Mouse (Mus musculus) heart, embryonic 11.5 days (tissue): Measurements from ENCODE around the gene Shisa7. TPM values are rescaled to one million over a fixed set of nuclear protein-coding genes. Genes with fewer than 3 reads are reported as not detected.
"Not testable (repeated sequence)": the region's sequence is repeated elsewhere in the genome, so short reads cannot be mapped to it uniquely, and the experiment has no call there.

Experiments used
- ATAC-seq: fragments of 200-750 bp; cut with Nextera tagmentation; replicated peaks from 2 replicates; pipeline ENCODE4 v1.8.0; 2017; ENCODE audit warnings: moderate library complexity; ENCODE audit not compliant: insufficient number of reproducible peaks, low FRiP score, low TSS enrichment
- H3K27ac ChIP-seq: fragments of 300-500 bp; sonication (generic); 2 replicates; pipeline ENCODE4 v1.5.1; 2014; ENCODE audit warnings: mild to moderate bottlenecking, low read depth, low read length
- H3K27me3 ChIP-seq: fragments of 300-500 bp; sonication (generic); 2 replicates; pipeline ENCODE4 v1.6.1; 2014; ENCODE audit warnings: mild to moderate bottlenecking, low read length, mixed read lengths; ENCODE audit not compliant: control insufficient read depth, insufficient read depth
- H3K36me3 ChIP-seq: fragments of 300-500 bp; sonication (generic); 2 replicates; pipeline ENCODE4 v1.6.1; 2014; ENCODE audit warnings: mild to moderate bottlenecking, low read length, moderate library complexity, mixed read lengths; ENCODE audit not compliant: control insufficient read depth, insufficient read depth
- H3K4me1 ChIP-seq: fragments of 300-500 bp; sonication (generic); 2 replicates; pipeline ENCODE4 v1.6.1; 2014; ENCODE audit warnings: low read length; ENCODE audit not compliant: control insufficient read depth, insufficient read depth
- H3K4me2 ChIP-seq: fragments of 300-500 bp; sonication (generic); 2 replicates; pipeline ENCODE4 v1.6.1; 2014; ENCODE audit warnings: mild to moderate bottlenecking, moderate library complexity
- H3K4me3 ChIP-seq: fragments of 300-500 bp; sonication (generic); 2 replicates; pipeline ENCODE4 v1.5.1; 2014; ENCODE audit warnings: low read depth, low read length
- H3K9ac ChIP-seq: fragments of 300-500 bp; sonication (generic); 2 replicates; pipeline ENCODE4 v1.6.1; 2014; ENCODE audit warnings: mild to moderate bottlenecking, low read depth, low read length, moderate library complexity
- H3K9me3 ChIP-seq: fragments of 300-500 bp; sonication (generic); replicated peaks from 2 replicates; pipeline ENCODE4 v1.6.1; 2016; ENCODE audit warnings: low read length; ENCODE audit not compliant: control insufficient read depth
- WGBS: fragments of 180-500 bp; shearing (Covaris S2); extraction: QIAGEN DNeasy Blood & Tissue Kit; methylation state at CpG from one replicate; pipeline ENCODE4 v1.1.7; 2014; ENCODE audit not compliant: insufficient replicate concordance; 5-methylcytosine and 5-hydroxymethylcytosine counted together
- polyA plus RNA-seq: library from polyadenylated mRNA; unstranded; fragments of >200 nt; fragmentation: Nextera tagmentation; extraction: Ambion mirVana; gene quantifications from 2 replicates; pipeline ENCODE4 v1.2.1, GENCODE M21; 2014

Gene Shisa7
- polyA plus RNA-seq, 1 experiment from 2014 or later, result 0.09 TPM

DNA sequence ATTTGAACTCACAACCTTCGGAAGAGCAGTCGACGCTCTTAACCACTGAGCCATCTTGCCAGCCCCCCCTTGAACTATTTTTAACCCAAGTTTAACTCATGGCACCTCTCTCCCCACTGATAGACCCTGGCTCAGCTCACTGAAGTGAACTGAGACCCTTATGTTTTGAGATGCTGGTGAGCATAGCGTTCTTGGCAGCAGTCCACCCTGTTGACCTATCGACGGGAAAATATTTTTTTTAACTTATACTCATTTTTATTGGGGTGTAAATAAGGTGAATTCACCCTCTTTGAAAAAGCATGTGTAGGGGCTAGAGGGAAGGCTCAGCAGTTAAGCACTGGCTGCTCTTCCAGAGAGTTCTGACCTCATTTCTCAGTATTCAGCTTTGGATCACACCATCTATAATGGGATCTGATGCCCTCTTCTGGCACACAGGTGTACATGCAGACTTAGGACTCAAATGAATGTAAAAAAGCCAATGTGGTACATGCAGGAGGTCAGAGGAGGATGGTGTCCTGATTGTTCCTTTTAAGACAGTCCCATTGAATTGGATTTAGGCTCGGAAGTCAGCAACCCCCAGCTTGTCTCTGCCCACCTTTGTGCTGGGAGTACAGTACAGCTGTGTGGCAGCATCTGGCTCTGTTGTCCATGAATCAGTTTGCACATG, 48.6 kb downstream of the Shisa7 start:
- Histone ChIP-seq H3K9ac (no peak overlapping the region), H3K36me3 (peaks cover 14% of the 10 kb centered on the region), H3K4me1 (peaks cover 6% of the 10 kb centered on the region), H3K27ac (no peak overlapping the region), H3K9me3 (no peaks in the 10 kb centered on the region), H3K4me2 (no peak overlapping the region), H3K27me3 (no peaks in the 10 kb centered on the region), H3K4me3 (no peak overlapping the region)
- WGBS, result 72% methylated on average over 7 of the region's 7 CpGs
- no peak for ATAC-seq

DNA sequence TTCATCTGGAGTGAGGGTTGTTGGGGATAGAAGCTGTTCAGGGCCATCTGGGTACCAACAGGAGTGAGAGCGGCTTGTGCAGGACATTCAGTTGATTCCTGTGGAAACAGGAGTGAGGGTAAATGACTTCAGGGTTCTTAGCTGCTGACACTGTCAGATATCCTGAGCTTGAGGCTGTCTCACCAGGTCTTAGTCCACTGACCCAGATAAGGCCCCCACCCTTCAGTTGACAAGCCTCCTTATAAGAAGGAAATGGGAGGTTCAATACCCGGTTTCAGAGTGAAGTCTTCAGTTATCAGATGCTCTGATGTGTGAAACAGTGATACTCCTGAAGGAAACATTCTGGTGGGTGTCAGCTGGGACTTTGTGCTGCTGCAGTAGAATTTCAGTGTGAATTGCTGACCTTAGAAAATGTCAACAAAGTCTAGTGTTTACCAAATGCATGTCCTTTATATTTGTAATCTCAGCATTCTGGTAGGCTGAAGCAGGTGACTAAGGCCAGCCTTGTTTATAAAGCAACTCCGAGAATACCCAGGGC, 49.8 kb downstream of the Shisa7 start:
- no peak for ATAC-seq
- Histone ChIP-seq H3K36me3 (peaks cover 14% of the 10 kb centered on the region), H3K9me3 (no peaks in the 10 kb centered on the region), H3K27ac (no peak overlapping the region), H3K9ac (no peak overlapping the region), H3K4me1 (peaks cover 6% of the 10 kb centered on the region), H3K27me3 (no peaks in the 10 kb centered on the region), H3K4me3 (no peak overlapping the region), H3K4me2 (no peak overlapping the region; the same call in 1 of the 2 replicates)
- 76% methylated on average over 3 of the region's 3 CpGs for WGBS

- Histone ChIP-seq H3K9me3 (no peaks in the 10 kb centered on the region), H3K27me3 (no peaks in the 10 kb centered on the region), H3K36me3 (peaks cover 14% of the 10 kb centered on the region), H3K27ac (peak overlapping the region; percentile 46; the same call in 1 of the 2 replicates), H3K4me2 (peak overlapping the region; percentile 93), H3K4me3 (peak overlapping the region; percentile 96), H3K9ac (peak overlapping the region; percentile 99), H3K4me1 (peaks cover 6% of the 10 kb centered on the region)
- 35% methylated on average over 4 of the region's 4 CpGs for WGBS
- no peak for ATAC-seq
These were observed 50.8 kb downstream of the Shisa7 start for GRCm38 (mm10) chr7:4793674-4794073.

- H3K4me3 ChIP-seq, result peak overlapping the region; percentile 96
- H3K9ac ChIP-seq, result peak overlapping the region; percentile 99
- H3K27ac ChIP-seq, result peak overlapping the region; percentile 95
- H3K4me1 ChIP-seq, H3K27me3 ChIP-seq, H3K9me3 ChIP-seq: not testable (repeated sequence)
- under 1% methylated on average over 31 of the region's 31 CpGs for WGBS
- H3K4me2 ChIP-seq, result peak overlapping the region; percentile 93
- peaks cover 14% of the 10 kb centered on the region for H3K36me3 ChIP-seq
- ATAC-seq, result 0 out of 2 replicates have a peak, but pooled peaks have one; percentile 12
These were observed 51.2 kb downstream of the Shisa7 start for GRCm38 (mm10) chr7:4793248-4793647.

GRCm38 (mm10) chr7:4792278-4793212, 52.0 kb downstream of the Shisa7 start, which contains the start of gene Rpl28:
Gene Rpl28, plus strand, starts transcription at chr7:4792874.
- H3K4me1 ChIP-seq, result peaks cover 6% of the 10 kb centered on the region
- ATAC-seq, result peak; percentile 87

GRCm38 (mm10) chr7:4789436-4789935, 55.0 kb downstream of the Shisa7 start, which contains the start of gene Tmem238:
Gene Tmem238, minus strand, starts transcription at chr7:4789656.
- Histone ChIP-seq H3K9ac (peak within 1 kb of the TSS; percentile 92), H3K4me3 (peak within 1 kb of the TSS; percentile 65), H3K36me3 (peaks cover 5% of the 10 kb centered on the region; the same call in 1 of the 2 replicates), H3K4me2 (peak within 1 kb of the TSS; percentile 97), H3K4me1 (peaks cover 6% of the 10 kb centered on the region), H3K27ac (peak within 1 kb of the TSS; percentile 30; the same call in 1 of the 2 replicates), H3K9me3 (no peaks in the 10 kb centered on the region), H3K27me3 (no peaks in the 10 kb centered on the region; the same call in 1 of the 2 replicates)
- no peak for ATAC-seq
- 7% methylated on average over 31 of the region's 40 CpGs for WGBS

More at GRCm38 (mm10) chr7:4792278-4793212, 52.0 kb downstream of the Shisa7 start, which contains the start of gene Rpl28:
- peak within 1 kb of the TSS; percentile 93 for H3K4me2 ChIP-seq
- H3K4me3 ChIP-seq, result peak within 1 kb of the TSS; percentile 96
- H3K36me3 ChIP-seq, result peaks cover 14% of the 10 kb centered on the region
- no peaks in the 10 kb centered on the region for H3K9me3 ChIP-seq
- no peaks in the 10 kb centered on the region for H3K27me3 ChIP-seq
- WGBS, result 1% methylated on average over 53 of the region's 54 CpGs
- H3K27ac ChIP-seq, result peak within 1 kb of the TSS; percentile 95
- peak within 1 kb of the TSS; percentile 99 for H3K9ac ChIP-seq

GRCm38 (mm10) chr7:4788499-4789435, 55.7 kb downstream of the Shisa7 start:
- peak; percentile 60 for ATAC-seq
- peak overlapping the region; percentile 30; the same call in 1 of the 2 replicates for H3K27ac ChIP-seq
- WGBS, result 3% methylated on average over 51 of the region's 64 CpGs

More at GRCm38 (mm10) chr7:4788499-4789435, 55.7 kb downstream of the Shisa7 start:
- peaks cover 7% of the 10 kb centered on the region; the same call in 1 of the 2 replicates for H3K27me3 ChIP-seq
- peaks cover 2% of the 10 kb centered on the region; the same call in 1 of the 2 replicates for H3K36me3 ChIP-seq
- no peaks in the 10 kb centered on the region for H3K9me3 ChIP-seq
- H3K4me1 ChIP-seq, result peaks cover 2% of the 10 kb centered on the region
- H3K4me2 ChIP-seq, result peak overlapping the region; percentile 97
- H3K9ac ChIP-seq, result peak overlapping the region; percentile 92
- peak overlapping the region; percentile 65 for H3K4me3 ChIP-seq
